Mouse (Mus musculus) urinary bladder, adult 2 months (tissue): Measurements from ENCODE around the gene Psmd13. TPM values are rescaled to one million over a fixed set of nuclear protein-coding genes. Genes with fewer than 3 reads are reported as not detected.

Experiments
- DNase-seq: peaks from one replicate; pipeline ENCODE4 v3.0.0; 2022; ENCODE audit warnings: low spot score
- polyA plus RNA-seq: library from polyadenylated mRNA; depleted of rRNA; stranded (reverse); fragments of >200 nt; gene quantifications from 2 replicates; pipeline ENCODE4 v1.2.3, GENCODE M21; 2012

The Psmd13 gene
- polyA plus RNA-seq, 1 experiment, result 77.9 TPM

DNA sequence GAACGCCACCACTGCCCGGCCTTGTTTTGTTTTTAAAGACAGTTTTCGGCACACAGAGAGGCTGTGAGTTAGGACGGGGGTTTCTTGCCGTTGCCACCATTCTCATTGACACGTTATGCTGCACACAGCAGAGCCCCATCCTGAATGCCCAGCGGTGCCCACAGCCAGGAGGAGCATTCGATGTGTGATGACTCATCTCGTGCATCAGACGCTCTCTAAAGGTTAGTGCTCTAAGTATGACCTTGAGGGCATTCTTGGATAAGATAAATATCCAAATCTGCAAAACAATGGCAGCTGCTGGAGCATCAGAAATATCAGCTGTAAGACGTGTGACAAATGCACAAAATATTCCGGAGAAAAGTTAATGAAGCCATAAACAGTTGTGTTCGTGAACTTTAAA lies 25.4 kb downstream of the Psmd13 start:
- DNase-seq, result no peak

DNA sequence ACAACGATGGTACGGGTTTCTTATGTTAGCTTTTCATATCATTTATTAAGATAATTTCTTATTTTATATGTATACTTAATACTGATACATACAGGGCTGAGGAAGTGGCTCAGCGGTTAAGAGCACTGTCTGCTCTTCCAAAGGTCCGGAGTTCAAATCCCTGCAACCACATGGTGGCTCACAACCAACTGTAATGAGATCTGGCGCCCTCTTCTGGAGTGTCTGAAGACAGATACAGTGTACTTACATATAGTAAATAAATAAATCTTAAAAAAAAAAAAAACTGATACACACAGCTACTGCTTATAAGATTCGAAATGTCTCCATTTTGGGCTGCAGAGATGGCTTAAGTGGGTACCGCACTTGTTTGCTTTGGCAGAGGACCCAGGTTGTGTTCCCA lies 25.9 kb downstream of the Psmd13 start:
- no peak for DNase-seq

DNA sequence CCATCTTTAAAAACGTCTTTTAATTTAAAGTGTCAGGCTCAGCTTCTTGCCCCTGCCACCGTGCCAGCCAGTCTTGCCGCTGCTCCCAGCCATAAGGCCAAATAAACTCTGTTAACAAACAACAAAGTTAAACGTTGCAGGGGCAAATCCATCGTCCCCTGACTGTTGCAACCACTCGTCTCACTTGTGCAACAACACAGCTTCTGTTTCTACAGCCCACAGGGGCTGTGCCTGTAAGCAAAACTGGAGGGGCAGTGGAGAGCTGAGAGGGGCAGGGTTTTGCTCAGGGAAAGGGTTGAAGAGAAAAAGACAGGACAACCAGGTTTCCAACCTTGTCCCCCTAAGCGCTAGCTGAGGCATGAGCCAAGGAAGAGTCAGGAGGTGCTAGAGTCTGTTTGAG lies 26.4 kb downstream of the Psmd13 start:
- DNase-seq, result no peak

DNA sequence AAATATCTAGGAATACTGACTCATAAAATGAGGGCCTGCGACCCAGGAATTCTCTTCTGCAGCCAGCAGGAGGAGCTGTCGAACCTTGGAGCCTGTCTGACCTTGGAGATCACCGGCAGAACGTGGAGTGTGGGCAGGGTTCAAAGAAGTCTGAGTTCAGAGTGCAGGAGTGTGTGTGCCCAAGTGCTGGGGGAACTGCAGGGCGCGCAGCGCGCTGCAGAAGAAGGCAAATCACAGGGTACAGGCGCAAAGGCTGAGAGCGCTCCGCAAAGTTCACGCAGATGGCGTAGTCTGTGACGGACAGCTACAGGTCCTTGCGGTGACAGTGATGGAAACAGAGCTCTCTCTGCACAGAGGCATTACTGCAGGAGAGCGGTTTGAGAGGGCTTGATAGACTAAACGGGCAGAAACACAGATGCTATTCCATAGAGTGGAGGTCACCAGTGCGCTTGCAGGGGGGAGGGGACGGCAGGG lies 26.9 kb downstream of the Psmd13 start:
- peak; percentile 51 for DNase-seq

DNA sequence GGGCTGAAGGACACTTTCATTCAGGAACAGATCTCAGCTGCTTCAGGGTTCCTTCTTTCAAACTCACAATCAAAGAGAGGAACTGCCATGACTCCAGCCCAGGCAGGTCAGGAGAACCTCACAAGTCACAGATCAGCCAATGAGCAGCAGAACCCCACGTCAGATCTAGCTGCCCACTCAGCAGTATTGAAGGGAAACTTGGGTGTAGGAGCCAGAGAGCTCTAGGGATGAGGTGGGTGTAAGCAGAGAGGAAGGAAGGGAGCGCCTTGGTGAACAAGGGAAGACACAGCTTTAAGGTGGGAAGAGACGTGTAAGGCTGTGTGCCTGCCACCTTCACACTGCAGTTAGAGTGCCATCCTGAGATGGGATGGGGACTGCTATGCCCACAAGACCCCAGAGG lies 30.5 kb downstream of the Psmd13 start:
- no peak for DNase-seq

DNA sequence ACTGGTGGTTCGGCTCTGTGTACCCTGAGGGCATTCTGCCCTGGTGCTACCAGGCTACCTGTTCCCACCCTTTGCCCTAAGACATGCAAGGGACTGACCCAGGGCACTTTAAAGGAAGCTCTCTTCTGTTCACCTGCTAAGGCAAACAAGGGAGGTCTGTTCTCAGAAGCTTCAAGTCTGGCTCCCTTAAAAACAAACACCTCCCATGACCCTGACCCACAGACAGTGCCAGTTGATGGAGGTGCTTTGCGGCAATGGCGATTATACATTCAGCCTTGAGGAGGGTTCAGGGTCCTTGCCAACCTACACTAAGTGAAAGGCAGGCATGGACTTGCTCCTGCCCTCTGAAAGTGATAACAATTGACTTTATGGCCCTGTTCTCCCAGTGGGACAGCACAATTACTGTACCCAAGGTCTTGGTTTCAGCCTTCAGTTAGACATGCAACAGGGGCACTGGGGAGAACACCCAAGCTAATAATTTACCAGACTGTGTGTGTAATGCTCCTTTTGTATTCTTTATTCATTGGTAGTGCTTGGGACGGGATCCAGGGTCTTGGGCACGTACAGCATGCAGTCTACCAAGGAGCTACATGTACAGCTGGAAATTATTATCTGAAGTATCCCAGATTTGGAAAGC lies 31.2 kb downstream of the Psmd13 start:
- DNase-seq, result no peak

DNA sequence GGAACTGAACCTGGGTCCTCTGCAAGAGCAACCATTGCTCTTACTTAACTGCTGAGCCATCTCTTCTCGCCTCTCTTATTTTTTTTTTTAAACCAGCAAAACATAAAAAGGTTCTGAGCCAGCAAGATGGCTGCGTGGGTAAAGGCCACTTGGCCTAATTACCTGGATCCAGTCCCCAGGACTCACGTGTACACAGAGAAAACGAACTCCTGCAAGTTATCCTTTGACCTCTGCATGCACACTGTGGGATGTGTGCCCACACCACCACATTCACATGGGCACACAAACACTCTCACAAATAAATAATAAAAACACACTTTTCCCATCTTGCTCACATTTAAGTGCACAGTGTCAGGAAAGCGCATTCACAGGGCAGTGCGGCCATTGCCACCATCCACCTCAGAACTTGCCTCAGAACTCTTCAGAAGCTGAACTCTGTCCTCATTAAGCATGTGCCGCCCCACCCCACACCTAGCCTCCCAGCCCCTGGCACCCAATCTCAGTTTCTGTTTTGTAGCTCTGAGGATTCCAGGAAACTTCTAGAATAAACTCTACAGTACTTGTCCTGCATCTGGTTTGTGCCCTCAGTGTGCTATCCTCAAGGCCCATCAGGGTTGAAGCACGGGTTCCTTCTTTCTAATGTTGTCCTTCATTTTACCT lies 32.4 kb downstream of the Psmd13 start:
- DNase-seq, result no peak

DNA sequence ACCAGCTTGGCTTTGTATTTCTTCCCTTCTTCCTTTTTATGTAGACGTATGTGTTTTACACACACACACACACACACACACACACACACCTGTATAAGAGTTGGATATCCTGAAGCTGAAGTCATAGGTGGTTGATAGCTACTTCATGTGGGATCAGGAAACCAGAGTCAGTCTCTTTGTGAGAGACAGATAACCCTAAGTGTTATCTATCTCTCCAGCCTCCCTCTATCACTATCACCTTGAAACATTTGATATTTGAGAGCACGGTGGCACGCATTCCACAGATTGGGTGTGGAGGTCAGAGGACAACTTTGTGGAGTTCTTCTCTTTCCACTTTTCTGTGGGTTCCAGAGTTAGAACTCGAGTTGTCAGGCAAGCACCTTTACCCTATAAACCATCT lies 38.1 kb downstream of the Psmd13 start:
- DNase-seq, result no peak

DNA sequence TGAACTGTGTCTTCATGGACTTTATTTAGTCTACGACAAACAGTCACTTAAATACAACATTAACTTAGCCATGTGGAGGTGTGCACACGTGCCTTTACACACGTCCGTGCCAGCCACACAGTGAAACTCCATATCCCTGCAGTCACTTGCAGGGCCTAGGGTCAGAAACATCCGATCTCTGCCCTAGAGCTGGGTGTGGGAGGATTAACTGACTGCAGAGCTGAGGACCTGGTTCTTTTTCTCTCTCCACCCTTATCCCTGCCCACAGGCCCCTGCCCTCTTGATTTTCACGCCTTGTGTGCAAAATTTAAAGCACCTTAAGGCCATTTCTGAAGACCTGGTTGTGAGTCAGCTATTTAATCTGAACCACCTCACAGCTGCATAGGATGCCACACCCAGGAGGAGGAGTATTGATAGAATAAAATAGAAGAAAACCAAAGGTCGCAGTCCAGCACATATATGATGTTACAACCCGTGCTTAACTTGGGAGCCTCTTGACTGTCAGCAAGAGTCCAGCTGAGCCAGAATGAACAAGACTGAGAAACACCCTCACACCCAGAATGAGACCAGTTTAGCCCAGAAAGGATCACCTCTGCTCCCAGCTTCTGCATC lies 38.8 kb downstream of the Psmd13 start, which contains the start of gene Nlrp6:
TSS of gene Nlrp6 (plus strand) at position 485 of the 612 bp plus-strand sequence.
- DNase-seq, result no peak

DNA sequence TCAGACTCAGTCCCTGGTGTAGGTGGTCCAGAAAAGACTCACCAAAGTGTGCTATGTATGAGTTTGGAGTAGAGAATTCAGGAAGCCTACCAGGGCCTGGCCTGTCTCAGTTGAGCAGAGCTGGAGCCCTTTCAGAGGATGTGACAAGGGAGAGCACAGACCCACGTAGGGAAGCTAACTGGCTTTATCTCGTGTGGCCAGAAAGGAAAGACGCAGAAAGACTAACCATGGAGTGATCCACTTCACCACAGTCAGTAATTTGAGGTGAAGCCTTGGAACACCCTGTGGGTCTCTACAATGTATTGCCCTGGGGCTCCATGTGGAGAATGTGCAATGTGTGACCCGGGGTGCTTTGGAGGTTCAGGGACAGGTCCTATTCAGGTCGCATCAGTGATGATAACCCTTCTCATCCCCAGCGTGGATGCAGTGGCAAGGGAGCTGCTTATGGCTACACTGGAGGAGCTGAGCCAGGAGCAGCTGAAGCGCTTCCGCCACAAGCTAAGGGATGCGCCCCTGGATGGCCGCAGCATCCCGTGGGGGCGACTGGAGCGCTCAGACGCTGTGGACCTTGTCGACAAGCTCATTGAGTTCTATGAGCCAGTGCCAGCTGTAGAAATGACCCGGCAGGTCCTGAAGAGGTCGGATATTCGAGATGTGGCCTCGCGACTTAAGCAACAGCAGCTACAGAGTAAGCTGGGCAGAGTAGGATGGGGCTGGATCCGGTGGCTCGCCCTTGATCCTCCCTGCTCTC lies 39.6 kb downstream of the Psmd13 start:
- DNase-seq, result no peak

DNA sequence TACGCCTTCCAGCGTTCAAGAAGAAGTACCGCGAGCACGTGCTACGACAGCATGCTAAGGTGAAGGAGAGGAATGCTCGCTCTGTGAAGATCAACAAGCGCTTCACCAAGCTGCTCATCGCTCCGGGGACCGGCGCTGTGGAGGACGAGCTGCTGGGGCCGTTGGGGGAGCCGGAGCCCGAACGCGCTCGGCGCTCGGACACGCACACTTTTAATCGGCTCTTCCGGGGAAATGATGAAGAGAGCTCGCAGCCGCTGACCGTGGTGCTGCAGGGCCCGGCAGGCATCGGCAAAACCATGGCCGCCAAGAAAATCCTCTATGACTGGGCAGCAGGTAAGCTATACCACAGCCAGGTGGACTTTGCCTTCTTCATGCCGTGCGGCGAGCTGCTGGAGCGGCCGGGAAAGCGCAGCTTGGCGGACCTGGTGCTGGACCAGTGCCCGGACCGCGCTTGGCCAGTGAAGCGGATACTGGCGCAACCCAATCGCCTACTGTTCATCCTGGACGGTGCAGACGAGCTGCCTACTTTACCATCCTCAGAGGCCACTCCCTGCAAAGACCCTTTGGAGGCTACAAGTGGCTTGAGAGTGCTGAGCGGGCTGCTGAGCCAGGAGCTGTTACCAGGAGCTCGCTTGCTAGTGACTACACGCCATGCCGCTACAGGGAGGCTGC lies 40.8 kb downstream of the Psmd13 start:
- no peak for DNase-seq

DNA sequence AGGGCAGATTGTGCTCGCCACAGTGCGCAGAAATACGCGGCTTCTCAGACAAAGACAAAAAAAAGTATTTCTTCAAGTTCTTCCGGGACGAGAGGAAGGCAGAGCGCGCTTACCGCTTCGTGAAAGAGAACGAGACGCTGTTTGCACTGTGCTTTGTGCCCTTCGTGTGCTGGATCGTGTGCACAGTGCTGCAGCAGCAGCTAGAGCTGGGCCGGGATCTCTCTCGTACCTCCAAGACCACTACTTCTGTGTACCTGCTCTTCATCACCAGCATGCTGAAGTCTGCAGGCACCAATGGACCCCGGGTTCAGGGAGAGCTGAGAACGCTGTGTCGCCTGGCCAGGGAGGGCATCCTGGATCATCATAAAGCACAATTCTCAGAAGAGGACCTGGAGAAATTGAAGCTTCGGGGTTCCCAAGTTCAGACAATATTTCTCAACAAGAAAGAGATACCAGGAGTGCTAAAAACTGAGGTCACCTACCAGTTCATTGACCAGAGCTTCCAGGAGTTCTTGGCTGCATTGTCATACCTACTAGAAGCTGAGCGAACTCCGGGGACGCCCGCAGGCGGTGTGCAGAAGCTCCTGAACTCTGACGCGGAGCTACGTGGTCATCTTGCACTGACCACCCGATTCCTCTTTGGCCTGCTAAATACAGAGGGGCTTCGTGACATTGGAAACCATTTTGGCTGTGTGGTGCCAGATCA lies 41.5 kb downstream of the Psmd13 start:
- DNase-seq, result no peak

DNA sequence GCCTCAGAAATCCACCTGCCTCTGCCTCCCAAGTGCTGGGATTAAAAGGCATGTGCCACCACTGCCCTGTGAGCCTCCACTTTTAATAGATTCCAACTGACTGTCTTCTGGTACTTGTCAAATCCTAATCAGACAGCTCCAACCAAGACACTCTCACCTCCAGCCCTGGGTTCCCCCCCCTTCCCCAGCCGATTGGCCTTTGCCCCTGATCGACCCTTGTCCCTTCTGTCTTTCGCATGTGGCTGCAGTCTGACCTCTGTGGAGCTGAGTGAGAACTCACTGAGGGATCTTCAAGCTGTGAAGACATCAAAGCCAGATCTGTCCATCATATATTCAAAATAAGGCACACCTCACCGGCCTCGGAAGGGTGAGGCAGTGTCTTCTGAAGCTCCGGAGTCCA lies 45.4 kb downstream of the Psmd13 start:
- no peak for DNase-seq

DNA sequence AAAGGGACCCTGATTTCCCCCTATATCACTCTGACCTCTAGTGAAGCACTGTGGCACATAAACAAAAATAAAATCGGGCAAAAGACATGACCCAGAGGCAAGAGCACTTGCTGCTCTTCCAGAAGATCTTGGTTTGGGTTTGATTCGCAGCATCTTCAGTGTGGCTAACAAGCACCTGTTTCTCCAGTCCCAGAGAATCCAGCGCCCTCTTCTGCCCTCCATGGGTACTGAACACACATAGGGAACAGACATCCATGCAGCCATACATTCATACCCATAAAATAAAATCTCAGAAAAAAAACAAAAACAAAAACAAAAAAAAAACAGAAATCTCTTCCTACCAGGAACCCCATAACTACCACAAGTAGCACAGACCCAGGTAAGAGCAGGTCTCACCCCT lies 56.7 kb downstream of the Psmd13 start:
- DNase-seq, result no peak

DNA sequence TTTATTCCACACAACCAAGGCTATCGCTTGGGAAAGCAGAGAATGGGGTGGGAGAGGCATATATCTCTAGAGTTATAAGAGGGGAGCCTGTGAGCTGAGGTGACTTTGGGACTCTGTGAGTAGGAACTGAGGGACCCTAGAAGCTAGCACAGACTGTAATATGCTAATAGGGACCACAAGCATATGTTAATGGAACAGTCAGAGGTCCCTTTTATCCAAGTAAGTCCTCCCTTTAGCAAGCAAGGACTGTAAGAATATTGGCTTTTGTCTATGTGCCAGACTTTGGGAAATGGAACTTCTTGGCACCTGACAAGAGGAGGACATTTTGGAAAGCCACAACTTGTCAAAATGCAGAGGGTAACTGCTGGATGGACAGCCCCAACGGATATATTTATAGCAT lies 57.1 kb downstream of the Psmd13 start:
- DNase-seq, result no peak

DNA sequence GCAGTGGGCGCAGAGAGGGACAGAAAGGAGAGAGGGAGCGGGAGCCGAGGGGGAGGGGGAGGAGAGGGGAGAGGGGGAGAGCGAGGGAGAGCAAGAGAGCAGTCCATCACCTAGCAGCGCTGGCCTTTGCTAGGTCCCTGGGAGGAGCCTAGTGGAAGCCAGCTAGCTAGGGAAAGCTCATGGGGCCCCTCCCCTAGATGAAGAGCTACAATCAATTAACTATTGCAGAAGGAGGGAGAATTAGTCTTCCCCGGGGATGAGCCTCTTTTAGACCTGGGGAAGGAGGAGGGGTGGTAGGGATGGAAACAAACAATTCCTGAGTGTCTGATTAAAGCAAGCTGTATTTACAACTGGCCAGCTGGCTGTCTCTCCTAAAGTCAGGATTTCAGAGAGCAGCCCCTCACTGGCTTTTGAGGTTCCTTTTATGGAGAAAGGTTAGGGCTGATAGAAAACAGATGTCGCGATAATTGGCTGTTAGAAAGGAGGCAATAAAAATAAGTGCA lies 58.0 kb downstream of the Psmd13 start:
- DNase-seq, result no peak

DNA sequence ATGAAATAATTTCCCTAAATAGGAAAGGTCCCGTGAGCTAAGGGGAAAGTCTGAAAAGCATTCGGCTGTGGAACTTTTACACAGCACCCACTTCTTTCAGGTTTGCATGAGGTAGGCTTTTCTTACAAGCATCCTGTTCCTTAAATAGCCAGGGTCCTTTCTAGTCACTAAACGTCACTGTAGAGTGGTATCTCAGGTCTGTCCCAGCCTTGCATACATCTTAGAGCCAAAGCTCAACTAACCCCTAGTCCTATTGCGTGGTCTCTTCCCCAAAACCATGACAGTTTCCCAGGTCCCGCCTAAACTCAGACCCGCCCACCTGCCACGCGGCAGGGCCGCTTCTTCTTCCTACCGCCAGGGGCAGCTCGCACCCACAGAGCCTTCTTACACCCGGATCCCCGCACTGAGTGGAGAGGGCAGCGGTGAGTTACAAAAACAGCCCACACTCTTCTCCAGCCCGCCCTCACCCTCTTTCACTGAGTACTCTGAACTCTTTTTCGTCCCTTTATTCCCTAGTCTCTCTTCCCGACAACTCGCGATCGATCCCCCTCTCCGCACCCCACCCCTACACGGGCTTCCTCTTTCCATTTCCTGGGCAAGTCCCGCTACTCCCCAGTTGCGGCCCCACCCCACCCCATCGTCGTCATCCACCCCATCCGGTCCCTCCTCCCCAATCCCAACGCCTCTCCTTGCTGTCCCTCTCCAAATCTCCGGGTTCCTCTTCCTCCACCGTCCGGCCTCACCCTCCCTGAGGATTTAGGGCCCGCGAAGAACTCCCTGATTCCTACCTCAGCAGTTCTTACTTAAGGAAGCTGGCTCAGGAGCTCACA lies 59.7 kb downstream of the Psmd13 start, which contains the start of gene Pgghg:
TSS of gene Pgghg (plus strand) at position 170 of the 830 bp plus-strand sequence.
- peak; percentile 72 for DNase-seq

DNA sequence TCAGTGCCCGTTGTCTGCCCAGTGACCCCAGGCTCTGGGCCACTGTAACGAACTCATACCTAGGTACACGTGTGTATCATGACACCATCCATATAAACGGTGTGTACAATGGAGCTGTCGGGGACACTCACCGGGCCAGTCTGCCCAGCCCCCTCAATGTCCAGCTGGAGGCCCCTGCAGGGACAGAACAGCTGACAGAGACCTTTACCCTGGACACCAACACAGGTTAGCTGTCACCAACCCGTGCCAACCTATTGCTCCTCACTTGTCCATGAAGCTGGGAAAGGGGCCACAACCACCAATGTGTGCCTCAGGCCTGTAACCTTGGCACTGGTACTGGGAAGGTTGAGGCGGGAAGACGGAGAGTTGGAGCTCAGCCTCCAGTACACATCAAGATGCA lies 60.6 kb downstream of the Psmd13 start:
- no peak for DNase-seq

DNA sequence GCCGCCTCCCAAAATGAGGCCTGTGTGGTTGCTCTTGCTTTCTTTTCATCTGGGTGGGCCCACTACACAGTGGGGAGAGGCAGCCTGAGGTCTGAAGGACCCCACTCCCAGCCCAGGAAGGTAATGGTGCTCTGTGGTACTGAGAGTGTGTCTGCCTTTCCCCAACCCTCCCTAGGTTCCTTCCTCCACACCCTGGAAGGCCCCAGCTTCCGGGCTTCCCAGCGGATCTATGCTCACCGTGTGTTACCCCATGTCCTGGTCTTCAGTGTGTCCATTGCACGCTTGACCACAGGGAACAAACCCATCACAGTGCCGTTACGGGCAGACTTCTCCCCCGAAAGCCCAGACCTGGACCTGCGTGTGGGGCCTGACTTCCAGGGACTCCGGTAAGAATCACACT lies 61.0 kb downstream of the Psmd13 start:
- DNase-seq, result no peak

DNA sequence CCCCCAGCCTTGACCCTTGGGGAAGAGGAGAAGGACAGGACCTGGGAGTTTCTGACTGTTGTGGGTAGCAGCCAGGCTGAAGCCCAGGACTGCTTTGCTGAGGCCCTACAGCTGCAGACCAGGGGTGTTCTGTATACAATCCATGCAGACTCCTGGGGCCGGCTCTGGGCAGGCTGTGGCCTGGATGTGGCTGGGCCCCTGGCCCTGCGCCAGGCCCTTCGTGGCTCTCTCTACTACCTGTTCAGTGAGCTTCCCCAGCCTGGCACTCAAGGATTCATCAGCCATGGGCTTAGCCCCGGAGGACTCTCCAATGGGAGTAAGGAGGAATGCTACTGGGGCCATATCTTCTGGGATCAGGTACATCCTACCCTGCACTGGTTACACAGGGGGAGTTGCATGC lies 61.6 kb downstream of the Psmd13 start:
- DNase-seq, result no peak
